Mouse (Mus musculus): ENCODE data around the gene Ifnar1. TPM values are rescaled to one million over a fixed set of nuclear protein-coding genes. Genes with fewer than 3 reads are reported as not detected.
A peak's percentile ranks its signal among the peaks of the same experiment; 100 is the strongest.

The Ifnar1 gene
- polyA plus RNA-seq, 1 experiment: 26.7 TPM

DNA sequence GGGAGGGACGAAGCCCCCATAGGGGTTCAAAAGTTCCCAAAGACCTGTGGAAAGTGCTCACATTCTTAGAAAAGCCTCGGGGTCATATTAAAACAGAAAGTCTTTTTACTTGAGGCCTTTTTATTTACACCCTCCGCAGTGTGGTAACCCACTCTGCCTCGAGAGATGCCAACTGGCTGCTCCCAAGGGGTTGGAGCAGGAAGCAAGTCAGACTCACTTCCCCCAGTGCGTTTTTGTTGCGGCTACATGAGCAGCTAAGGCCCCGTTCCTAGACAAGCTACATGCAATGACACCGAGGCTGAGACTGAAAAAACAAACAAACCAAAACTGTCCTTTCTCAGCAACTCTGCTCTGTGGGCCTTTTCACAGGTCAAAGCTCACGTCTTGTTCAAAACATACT is 53.5 kb downstream of the Ifnar1 start:
- no peak for DNase-seq (ENCODE audit: low read depth)

DNA sequence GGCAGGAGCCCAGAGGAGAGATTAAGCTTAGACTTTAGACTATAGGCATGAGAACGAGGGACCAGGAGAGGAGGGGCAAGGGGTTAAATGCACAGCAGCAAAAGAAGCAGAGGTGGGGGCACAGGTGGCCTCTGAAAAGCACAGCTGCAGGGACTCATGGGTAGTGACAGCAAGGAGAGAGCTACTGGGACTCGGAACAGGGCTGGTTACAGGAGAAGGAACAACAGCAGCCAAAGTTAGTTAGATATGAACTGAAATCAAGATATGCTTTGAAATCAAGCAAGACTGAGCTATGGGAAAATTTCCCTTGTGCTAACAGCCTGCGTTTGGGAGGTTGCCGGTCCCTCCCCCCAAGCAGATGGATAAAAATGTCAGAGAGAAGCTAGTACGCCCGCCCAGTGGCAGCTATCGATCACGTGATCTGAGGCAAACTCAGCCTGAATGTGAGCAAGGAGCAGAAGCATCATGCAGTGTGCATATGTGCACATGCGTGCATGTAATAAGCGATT is 56.6 kb downstream of the Ifnar1 start:
- DNase-seq (ENCODE audit: low read depth): no peak

DNA sequence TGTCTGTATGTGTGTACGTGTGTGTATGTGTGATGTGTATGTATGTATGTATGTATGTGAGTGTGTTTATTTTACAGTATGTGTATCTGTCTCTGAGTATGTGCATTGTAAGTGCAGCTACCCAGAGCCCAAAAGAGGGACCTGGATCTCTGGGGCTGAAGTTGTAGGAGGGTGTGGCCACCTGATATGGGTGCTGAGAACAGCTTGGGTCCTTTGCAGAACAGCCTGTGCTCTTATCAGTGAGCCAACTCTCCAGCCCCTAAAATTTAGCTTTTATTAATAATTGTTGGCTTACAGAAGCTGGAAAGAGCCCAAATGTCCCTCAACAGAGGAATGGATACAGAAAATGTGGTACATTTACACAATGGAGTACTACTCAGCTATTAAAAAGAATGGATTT is 58.6 kb downstream of the Ifnar1 start:
- DNase-seq (ENCODE audit: low read depth): no peak

DNA sequence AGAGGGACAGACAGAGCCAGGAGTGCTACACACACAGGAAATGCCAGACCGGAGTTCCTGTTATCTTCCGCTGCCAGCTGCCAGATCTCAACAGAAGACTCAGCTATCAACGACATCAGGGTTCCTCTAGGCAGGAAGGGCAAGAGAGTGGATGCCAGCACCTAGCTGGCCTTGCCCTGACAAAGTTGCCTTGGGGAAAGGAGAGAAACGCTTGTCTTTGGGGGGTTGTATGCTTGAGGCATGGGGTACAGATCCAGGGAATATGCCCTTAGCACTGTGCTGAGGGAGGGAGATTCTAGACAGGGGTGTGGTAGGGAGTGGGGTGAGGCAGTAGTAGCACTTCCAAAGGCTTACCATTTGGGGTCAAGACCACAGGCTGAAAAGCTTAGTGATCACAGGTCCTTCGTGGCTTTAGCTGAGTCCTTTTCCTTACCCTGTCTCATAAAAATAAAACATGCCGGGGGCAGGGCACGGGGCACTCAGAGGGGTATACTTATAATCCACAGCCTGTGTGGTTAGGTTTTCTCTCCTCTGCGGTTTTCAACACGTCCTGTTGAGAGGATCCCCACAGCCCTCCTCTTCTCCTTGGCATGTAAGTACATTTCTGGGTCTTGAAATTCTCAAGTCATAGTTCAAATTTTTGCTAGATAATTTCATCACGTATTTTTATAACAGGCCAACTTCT is 60.7 kb downstream of the Ifnar1 start:
- no peak for DNase-seq (ENCODE audit: low read depth)

DNA sequence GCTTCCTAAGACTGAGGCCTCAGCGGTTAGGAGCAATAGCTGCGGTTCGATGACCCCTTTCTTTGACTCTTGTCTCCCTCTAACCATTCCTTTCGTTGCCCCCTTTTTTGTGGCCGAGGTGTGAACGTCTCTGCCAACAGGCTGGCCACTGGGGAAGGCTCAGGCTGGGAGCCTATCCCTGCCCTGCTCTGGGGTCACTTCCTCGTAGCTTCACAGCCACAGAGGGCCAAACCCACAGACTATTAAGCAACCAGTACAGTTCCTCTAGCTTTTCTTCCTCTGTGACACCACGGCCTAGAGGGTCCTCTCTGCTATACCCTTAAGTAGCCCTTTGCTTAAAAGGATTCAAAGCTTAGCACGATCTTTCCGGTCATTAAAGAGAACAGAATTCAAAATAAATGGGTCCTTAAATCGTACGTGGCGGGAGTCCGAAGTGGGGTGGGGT is 61.4 kb downstream of the Ifnar1 start:
- no peak for DNase-seq (ENCODE audit: low read depth)

DNA sequence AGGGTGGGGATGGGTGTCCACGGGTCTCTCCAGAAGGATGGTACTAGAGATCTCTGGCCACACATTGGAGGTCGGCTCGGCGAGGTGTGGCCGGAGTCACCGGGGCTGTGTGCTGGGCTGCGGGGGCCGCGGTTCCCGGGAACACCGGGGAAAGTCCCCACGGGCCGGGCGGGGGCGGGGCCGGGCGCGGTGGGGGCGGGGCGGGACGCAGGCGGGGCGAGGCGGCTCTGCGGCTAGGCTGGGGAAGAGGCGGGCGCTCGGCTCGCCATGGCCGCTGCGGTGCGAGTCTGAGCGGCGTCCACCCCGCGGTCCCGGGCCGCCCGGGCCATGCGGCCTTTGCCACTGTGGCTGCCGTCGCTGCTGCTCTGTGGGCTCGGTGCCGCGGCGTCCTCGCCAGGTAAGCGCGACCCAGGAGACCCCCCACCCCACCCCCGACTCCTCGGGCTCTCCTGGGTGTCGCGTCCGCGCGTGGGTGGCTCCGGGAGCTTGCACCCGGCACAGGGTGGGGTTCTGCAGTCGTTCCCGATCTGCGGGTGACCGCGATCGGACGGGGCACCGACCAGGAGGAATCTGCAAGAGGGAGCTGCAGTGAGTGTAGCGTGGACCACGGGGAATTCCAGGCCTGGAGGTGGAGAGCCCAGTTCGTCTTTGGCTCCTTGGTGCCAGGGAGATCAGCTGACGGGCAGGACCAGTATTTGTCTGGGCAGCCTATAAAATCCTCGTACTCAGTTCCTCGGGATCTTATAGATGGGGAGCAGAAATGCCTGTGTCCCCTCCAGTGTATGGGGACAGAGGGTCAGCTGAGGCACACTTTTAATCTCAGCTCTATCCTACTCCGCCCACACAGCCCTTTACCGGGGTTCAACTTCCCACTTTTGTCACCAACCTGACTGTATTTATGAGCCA is 62.1 kb downstream of the Ifnar1 start, which contains the start of gene Ifngr2:
TSS of gene Ifngr2 (plus strand) at position 237 of the 906 bp plus-strand sequence.
- DNase-seq (ENCODE audit: low read depth): no peak

DNA sequence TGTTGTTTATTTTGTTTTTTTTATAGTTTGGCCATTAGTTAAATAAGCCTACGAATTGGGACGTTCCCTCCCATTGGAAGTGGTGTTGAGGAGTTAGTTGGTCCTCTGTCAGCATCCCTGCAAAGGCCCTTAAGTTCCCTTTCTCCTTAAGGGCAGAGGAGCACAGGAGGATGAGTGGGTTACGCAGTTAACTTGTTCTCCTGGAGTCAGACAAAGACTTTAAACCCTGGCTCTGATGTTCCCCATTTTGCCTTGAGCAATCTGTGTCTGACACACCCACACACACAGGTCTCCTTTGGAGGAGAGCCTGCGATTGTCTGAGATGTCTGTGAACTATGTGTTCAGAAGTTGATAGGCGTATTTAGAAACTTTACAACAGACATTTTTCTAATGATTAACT is 62.9 kb downstream of the Ifnar1 start:
- peak; percentile 62 for DNase-seq (ENCODE audit: low read depth)

DNA sequence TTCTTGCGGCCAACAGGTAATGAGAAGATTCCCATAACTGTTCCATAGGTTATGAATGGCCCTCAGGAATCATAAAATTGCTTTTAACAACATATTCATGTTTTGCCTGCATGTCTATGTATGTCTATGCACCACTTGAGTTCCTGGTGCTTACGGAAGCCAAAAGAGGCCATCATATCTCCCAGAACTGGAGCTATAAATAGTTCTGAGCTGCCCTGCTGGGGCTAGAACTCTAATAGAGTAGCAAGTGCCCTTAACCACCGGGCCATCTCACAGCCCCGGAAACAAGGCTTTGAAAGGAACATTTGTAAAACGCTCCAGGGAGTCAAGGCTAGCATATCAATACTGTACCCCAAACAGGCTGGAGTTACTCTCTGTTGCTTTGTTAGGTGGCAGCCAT is 63.5 kb downstream of the Ifnar1 start:
- no peak for DNase-seq (ENCODE audit: low read depth)

DNA sequence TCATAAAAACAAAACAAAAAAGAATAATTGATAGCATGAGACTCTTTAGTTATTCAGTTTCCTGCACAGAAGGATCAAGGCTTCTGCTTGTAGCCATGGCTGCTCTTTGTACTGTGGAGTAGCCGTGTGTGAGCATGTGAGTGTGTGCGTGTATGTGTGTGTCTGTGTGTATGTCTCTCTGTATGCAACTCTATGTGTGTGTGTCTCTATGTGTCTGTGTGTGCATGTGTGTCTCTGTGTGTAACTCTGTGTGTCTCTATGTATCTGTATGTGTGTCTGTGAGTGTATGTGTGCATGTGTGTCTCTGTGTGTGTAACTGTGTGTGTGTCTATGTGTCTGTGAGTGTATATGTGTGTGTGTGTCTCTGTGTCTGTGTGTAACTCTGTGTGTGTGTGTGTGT is 64.0 kb downstream of the Ifnar1 start:
- DNase-seq (ENCODE audit: low read depth): no peak

DNA sequence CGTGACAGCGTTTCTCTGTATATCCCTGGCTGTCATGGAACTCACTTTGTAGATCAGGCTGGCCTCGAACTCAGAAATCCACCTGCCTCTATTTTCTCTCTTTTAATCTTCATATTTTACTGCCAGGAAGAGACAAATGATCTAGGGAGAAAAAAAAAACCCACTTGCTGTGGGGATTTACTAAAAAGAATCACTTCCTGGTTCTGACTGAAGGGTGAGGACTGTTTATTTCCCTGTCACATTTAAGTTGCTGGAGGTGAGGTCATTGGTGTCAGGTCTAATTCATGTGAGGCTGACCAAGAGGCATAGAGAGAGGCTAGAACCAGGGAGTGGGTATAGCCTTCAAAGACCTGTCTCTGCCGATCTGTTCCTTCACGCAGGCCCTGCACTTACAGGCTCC is 64.6 kb downstream of the Ifnar1 start:
- no peak for DNase-seq (ENCODE audit: low read depth)

DNA sequence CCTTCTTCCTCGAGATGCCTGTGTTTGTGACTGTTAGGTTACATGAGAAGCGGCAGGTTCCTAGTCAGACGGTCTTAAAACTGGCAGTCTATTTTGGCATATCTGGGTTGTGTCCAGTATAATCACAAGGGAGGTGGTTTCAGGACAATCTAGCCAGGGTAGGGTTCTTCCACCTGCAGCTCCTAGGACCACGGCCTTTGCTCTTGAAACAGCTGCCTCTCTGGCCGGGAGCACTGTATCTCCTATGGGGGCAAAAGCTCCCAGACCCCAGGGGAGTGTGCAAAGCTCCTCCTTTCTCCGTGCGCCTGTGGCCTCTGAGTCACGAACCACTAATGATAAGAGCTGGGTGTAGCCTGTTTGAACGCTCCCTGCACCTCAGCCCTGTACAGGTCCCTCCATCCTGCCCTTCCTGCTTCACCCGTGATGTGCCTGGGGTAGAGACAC is 66.1 kb downstream of the Ifnar1 start:
- no peak for DNase-seq (ENCODE audit: low read depth)

DNA sequence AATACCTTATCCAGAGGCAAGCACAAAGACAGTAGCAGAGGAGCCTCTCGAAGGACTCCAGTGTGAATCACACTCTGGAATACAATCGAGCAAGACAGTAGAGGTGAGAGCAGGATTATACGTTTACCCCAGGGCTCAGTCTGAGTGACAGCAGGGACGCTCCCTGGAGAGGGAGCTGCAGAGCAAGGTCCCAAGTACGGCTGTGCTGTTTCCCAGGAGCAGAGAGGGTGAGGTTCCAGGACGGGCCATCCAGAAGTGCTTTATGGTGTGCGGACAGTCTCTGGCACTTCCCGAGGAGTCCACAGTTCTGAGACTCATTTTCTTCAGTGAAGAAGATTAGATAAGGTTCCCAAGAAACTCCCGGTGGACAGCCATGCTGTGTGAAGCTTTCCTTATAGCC is 67.0 kb downstream of the Ifnar1 start:
- no peak for DNase-seq (ENCODE audit: low read depth)

DNA sequence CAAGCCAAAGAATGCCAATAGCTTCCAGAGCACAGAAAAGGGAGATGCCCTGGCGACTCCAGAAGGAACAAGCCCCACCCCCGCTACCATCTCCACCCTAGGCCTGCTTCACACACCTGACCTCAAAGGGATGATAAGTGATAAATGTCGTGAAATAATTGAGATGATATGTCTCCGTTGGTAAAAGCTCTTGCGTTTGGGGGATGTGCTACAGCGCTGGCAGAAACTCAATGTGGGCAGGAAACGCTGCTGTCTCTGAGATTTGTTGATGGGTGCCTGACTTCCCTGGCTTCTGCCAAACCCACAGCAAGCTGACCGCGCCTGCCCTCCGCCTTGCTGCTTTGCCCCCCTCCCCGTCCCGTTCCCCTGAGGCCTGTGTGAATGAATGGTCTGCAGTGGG is 68.6 kb downstream of the Ifnar1 start:
- no peak for DNase-seq (ENCODE audit: low read depth)

DNA sequence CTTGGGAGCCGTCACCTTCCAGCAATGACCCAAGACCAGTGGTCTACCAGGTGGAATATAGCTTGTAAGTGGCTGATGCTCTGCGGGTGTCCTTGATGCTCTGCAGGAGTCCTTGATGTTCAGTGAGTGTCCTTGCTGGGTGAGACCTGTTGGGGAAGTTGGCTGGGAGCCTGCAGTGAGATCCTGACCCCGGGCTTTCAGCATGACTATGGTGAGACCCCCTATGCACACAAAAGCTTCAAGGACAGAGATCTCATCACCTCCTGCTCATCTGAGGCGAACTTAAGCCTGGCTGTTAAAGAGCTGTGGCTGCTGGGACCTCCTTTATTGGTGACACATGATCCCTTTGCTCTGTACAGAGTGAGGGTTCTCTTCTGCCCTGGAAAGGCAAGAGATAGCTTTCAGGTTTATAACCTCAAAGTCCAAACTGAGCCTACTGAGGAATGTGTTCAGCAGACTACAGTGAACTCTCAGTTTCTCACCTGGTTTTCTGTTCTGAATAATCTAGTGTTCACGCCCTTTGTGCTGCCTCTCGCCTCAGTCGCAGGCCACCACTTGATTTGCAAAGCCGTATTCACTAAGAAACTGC is 70.1 kb downstream of the Ifnar1 start:
- no peak for DNase-seq (ENCODE audit: low read depth)

DNA sequence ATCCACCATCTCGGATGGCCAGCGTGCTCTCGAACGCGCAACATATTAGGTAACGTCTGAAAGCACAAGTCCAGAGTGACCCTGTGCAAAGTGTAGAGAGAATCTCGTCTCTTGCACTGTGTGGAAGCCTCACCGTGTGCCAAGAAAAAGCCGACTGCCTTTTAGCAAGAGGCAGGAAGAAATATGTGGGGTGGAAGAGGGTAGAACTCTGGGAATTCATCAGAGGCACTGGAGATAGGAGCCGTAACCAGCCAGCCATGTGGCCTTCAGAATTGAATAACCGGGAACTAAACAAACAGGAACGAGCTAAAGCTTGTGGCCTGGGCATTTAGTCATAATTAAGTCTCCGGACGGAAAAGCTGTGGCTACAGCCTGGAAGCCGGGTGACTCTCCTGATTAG is 71.6 kb downstream of the Ifnar1 start:
- no peak for DNase-seq (ENCODE audit: low read depth)

Other genes starting within 250 kb of the Ifnar1 start
- 0.73 and 2.0 TPM in 2 replicates for gene Olig1, start 215.5 kb upstream of the Ifnar1 start, polyA plus RNA-seq (2012; rRNA removed)
- 72.4 and 81.7 TPM in 2 replicates for gene Ifnar2, start 112.5 kb upstream of the Ifnar1 start, polyA plus RNA-seq (2012; rRNA removed)
- gene Gm21970, start 93.5 kb upstream of the Ifnar1 start, polyA plus RNA-seq (2012; rRNA removed): not detected in 2 replicates
- gene Il10rb, start 79.1 kb upstream of the Ifnar1 start, polyA plus RNA-seq (2012; rRNA removed): 45.8 and 55.7 TPM in 2 replicates
- gene Ifngr2, start 61.8 kb downstream of the Ifnar1 start, polyA plus RNA-seq (2012; rRNA removed): 39.0 and 46.2 TPM in 2 replicates
- 81.1 and 81.7 TPM in 2 replicates for gene Tmem50b, start 112.6 kb downstream of the Ifnar1 start, polyA plus RNA-seq (2012; rRNA removed)
- 1.5 and 2.0 TPM in 2 replicates for gene Dnajc28, start 133.8 kb downstream of the Ifnar1 start, polyA plus RNA-seq (2012; rRNA removed)
- 35.3 and 36.3 TPM in 2 replicates for gene Gart, start 161.7 kb downstream of the Ifnar1 start, polyA plus RNA-seq (2012; rRNA removed)
- 110 and 115 TPM in 2 replicates for gene Son, start 162.3 kb downstream of the Ifnar1 start, polyA plus RNA-seq (2012; rRNA removed)
- 3.6 and 3.8 TPM in 2 replicates for gene Donson, start 203.5 kb downstream of the Ifnar1 start, polyA plus RNA-seq (2012; rRNA removed)
- 25.1 and 30.9 TPM in 2 replicates for gene Cryzl1, start 243.7 kb downstream of the Ifnar1 start, polyA plus RNA-seq (2012; rRNA removed)
- 19.0 and 25.8 TPM in 2 replicates for gene Itsn1, start 244.0 kb downstream of the Ifnar1 start, polyA plus RNA-seq (2012; rRNA removed)

Data from gonadal fat pad, adult 2 months (tissue).